Mouse (Mus musculus): ENCODE data around the gene Tmem262. TPM values are rescaled to one million over a fixed set of nuclear protein-coding genes. Genes with fewer than 3 reads are reported as not detected.

Gene Tmem262
- polyA plus RNA-seq (2014; fragmentation: Illumina TruSeq; extraction: RNeasy Lipid Tissue Mini Kit (QIAGEN cat#74804); ENCODE audit: low read depth, low replicate concordance): not detected

GRCm38 (mm10) chr19:6079983-6080480, at the start of gene Tmem262:
Gene Tmem262 (plus strand): TSS chr19:6080033.

GRCm38 (mm10) chr19:6046294-6047153, 33.3 kb upstream of the Tmem262 start, which contains the start of gene Syvn1:
Gene Syvn1 (plus strand): TSS chr19:6046576.

GRCm38 (mm10) chr19:6057313-6058096, 22.3 kb upstream of the Tmem262 start, which contains the start of the genes Mrpl49 and Fau:
Gene Mrpl49 (minus strand): TSS chr19:6057785.
Gene Fau (plus strand): TSS chr19:6057844.

GRCm38 (mm10) chr19:6061021-6061533, 18.8 kb upstream of the Tmem262 start, which contains the start of gene Znhit2:
Gene Znhit2 (plus strand): TSS chr19:6061192.

GRCm38 (mm10) chr19:6067724-6068415, 12.0 kb upstream of the Tmem262 start, which contains the start of gene Tm7sf2:
Gene Tm7sf2 (minus strand): TSS chr19:6068373.

GRCm38 (mm10) chr19:6076564-6077393, 3.1 kb upstream of the Tmem262 start, which contains the start of gene Vps51:
Gene Vps51 (minus strand): TSS chr19:6077231.

GRCm38 (mm10) chr19:6082156-6082555, 2.3 kb downstream of the Tmem262 start, which contains the start of gene Gm28374:
Gene Gm28374 (minus strand): TSS chr19:6082256.

GRCm38 (mm10) chr19:6084478-6085248, 4.8 kb downstream of the Tmem262 start, which contains the start of the genes Zfpl1 and Cdca5:
Gene Zfpl1 (minus strand): TSS chr19:6084956.
Gene Cdca5 (plus strand): TSS chr19:6084983.

GRCm38 (mm10) chr19:6094119-6094518, 14.3 kb downstream of the Tmem262 start, which contains the start of gene AC131692.1:
Gene AC131692.1 (plus strand): TSS chr19:6094419.

GRCm38 (mm10) chr19:6105586-6105985, 25.8 kb downstream of the Tmem262 start, which contains the start of gene Naaladl1:
Gene Naaladl1 (plus strand): TSS chr19:6105782.

GRCm38 (mm10) chr19:6117986-6118676, 38.3 kb downstream of the Tmem262 start, which contains the start of gene Sac3d1:
Gene Sac3d1 (minus strand): TSS chr19:6118650.

GRCm38 (mm10) chr19:6127760-6128341, 48.0 kb downstream of the Tmem262 start, which contains the start of gene Snx15:
Gene Snx15 (minus strand): TSS chr19:6128304.

Other genes starting within 250 kb of the Tmem262 start
- gene Frmd8, start 204.8 kb upstream of the Tmem262 start, polyA plus RNA-seq (2014; fragmentation: Illumina TruSeq; extraction: RNeasy Lipid Tissue Mini Kit (QIAGEN cat#74804); ENCODE audit: low read depth, low replicate concordance): 2.8 TPM
- gene Slc25a45, start 202.2 kb upstream of the Tmem262 start, polyA plus RNA-seq (2014; fragmentation: Illumina TruSeq; extraction: RNeasy Lipid Tissue Mini Kit (QIAGEN cat#74804); ENCODE audit: low read depth, low replicate concordance): 4.5 TPM
- gene Tigd3, start 185.9 kb upstream of the Tmem262 start, polyA plus RNA-seq (2014; fragmentation: Illumina TruSeq; extraction: RNeasy Lipid Tissue Mini Kit (QIAGEN cat#74804); ENCODE audit: low read depth, low replicate concordance): 0.20 TPM
- 5.4 TPM for gene Dpf2, start 167.0 kb upstream of the Tmem262 start, polyA plus RNA-seq (2014; fragmentation: Illumina TruSeq; extraction: RNeasy Lipid Tissue Mini Kit (QIAGEN cat#74804); ENCODE audit: low read depth, low replicate concordance)
- 1.9 TPM for gene Cdc42ep2, start 155.2 kb upstream of the Tmem262 start, polyA plus RNA-seq (2014; fragmentation: Illumina TruSeq; extraction: RNeasy Lipid Tissue Mini Kit (QIAGEN cat#74804); ENCODE audit: low read depth, low replicate concordance)
- gene Pola2, start 115.8 kb upstream of the Tmem262 start, polyA plus RNA-seq (2014; fragmentation: Illumina TruSeq; extraction: RNeasy Lipid Tissue Mini Kit (QIAGEN cat#74804); ENCODE audit: low read depth, low replicate concordance): 2.4 TPM
- gene Slc22a20, start 93.9 kb upstream of the Tmem262 start, polyA plus RNA-seq (2014; fragmentation: Illumina TruSeq; extraction: RNeasy Lipid Tissue Mini Kit (QIAGEN cat#74804); ENCODE audit: low read depth, low replicate concordance): not detected
- 1.3 TPM for gene Capn1, start 64.1 kb upstream of the Tmem262 start, polyA plus RNA-seq (2014; fragmentation: Illumina TruSeq; extraction: RNeasy Lipid Tissue Mini Kit (QIAGEN cat#74804); ENCODE audit: low read depth, low replicate concordance)
- gene Syvn1, start 33.5 kb upstream of the Tmem262 start, polyA plus RNA-seq (2014; fragmentation: Illumina TruSeq; extraction: RNeasy Lipid Tissue Mini Kit (QIAGEN cat#74804); ENCODE audit: low read depth, low replicate concordance): 0.77 TPM
- gene Mrpl49, start 22.2 kb upstream of the Tmem262 start, polyA plus RNA-seq (2014; fragmentation: Illumina TruSeq; extraction: RNeasy Lipid Tissue Mini Kit (QIAGEN cat#74804); ENCODE audit: low read depth, low replicate concordance): 41.8 TPM
- gene Fau, start 22.2 kb upstream of the Tmem262 start, polyA plus RNA-seq (2014; fragmentation: Illumina TruSeq; extraction: RNeasy Lipid Tissue Mini Kit (QIAGEN cat#74804); ENCODE audit: low read depth, low replicate concordance): 5.1 TPM
- gene Znhit2, start 18.8 kb upstream of the Tmem262 start, polyA plus RNA-seq (2014; fragmentation: Illumina TruSeq; extraction: RNeasy Lipid Tissue Mini Kit (QIAGEN cat#74804); ENCODE audit: low read depth, low replicate concordance): not detected
- 0.93 TPM for gene Tm7sf2, start 11.7 kb upstream of the Tmem262 start, polyA plus RNA-seq (2014; fragmentation: Illumina TruSeq; extraction: RNeasy Lipid Tissue Mini Kit (QIAGEN cat#74804); ENCODE audit: low read depth, low replicate concordance)
- 8.9 TPM for gene Vps51, start 2.8 kb upstream of the Tmem262 start, polyA plus RNA-seq (2014; fragmentation: Illumina TruSeq; extraction: RNeasy Lipid Tissue Mini Kit (QIAGEN cat#74804); ENCODE audit: low read depth, low replicate concordance)
- not detected for gene Gm28374, start 2.2 kb downstream of the Tmem262 start, polyA plus RNA-seq (2014; fragmentation: Illumina TruSeq; extraction: RNeasy Lipid Tissue Mini Kit (QIAGEN cat#74804); ENCODE audit: low read depth, low replicate concordance)
- gene Zfpl1, start 4.9 kb downstream of the Tmem262 start, polyA plus RNA-seq (2014; fragmentation: Illumina TruSeq; extraction: RNeasy Lipid Tissue Mini Kit (QIAGEN cat#74804); ENCODE audit: low read depth, low replicate concordance): not detected
- 0.24 TPM for gene Cdca5, start 5.0 kb downstream of the Tmem262 start, polyA plus RNA-seq (2014; fragmentation: Illumina TruSeq; extraction: RNeasy Lipid Tissue Mini Kit (QIAGEN cat#74804); ENCODE audit: low read depth, low replicate concordance)
- gene AC131692.1, start 14.4 kb downstream of the Tmem262 start, polyA plus RNA-seq (2014; fragmentation: Illumina TruSeq; extraction: RNeasy Lipid Tissue Mini Kit (QIAGEN cat#74804); ENCODE audit: low read depth, low replicate concordance): not detected
- gene Naaladl1, start 25.7 kb downstream of the Tmem262 start, polyA plus RNA-seq (2014; fragmentation: Illumina TruSeq; extraction: RNeasy Lipid Tissue Mini Kit (QIAGEN cat#74804); ENCODE audit: low read depth, low replicate concordance): not detected
- gene Sac3d1, start 38.6 kb downstream of the Tmem262 start, polyA plus RNA-seq (2014; fragmentation: Illumina TruSeq; extraction: RNeasy Lipid Tissue Mini Kit (QIAGEN cat#74804); ENCODE audit: low read depth, low replicate concordance): not detected
- 3.0 TPM for gene Snx15, start 48.3 kb downstream of the Tmem262 start, polyA plus RNA-seq (2014; fragmentation: Illumina TruSeq; extraction: RNeasy Lipid Tissue Mini Kit (QIAGEN cat#74804); ENCODE audit: low read depth, low replicate concordance)
- gene Batf2, start 61.0 kb downstream of the Tmem262 start, polyA plus RNA-seq (2014; fragmentation: Illumina TruSeq; extraction: RNeasy Lipid Tissue Mini Kit (QIAGEN cat#74804); ENCODE audit: low read depth, low replicate concordance): not detected
- 0.49 TPM for gene Arl2, start 61.5 kb downstream of the Tmem262 start, polyA plus RNA-seq (2014; fragmentation: Illumina TruSeq; extraction: RNeasy Lipid Tissue Mini Kit (QIAGEN cat#74804); ENCODE audit: low read depth, low replicate concordance)
- not detected for gene Majin, start 104.4 kb downstream of the Tmem262 start, polyA plus RNA-seq (2014; fragmentation: Illumina TruSeq; extraction: RNeasy Lipid Tissue Mini Kit (QIAGEN cat#74804); ENCODE audit: low read depth, low replicate concordance)
- gene Gpha2, start 146.3 kb downstream of the Tmem262 start, polyA plus RNA-seq (2014; fragmentation: Illumina TruSeq; extraction: RNeasy Lipid Tissue Mini Kit (QIAGEN cat#74804); ENCODE audit: low read depth, low replicate concordance): not detected
- gene Ppp2r5b, start 155.8 kb downstream of the Tmem262 start, polyA plus RNA-seq (2014; fragmentation: Illumina TruSeq; extraction: RNeasy Lipid Tissue Mini Kit (QIAGEN cat#74804); ENCODE audit: low read depth, low replicate concordance): 0.57 TPM
- gene Atg2a, start 161.6 kb downstream of the Tmem262 start, polyA plus RNA-seq (2014; fragmentation: Illumina TruSeq; extraction: RNeasy Lipid Tissue Mini Kit (QIAGEN cat#74804); ENCODE audit: low read depth, low replicate concordance): not detected
- gene Ehd1, start 196.7 kb downstream of the Tmem262 start, polyA plus RNA-seq (2014; fragmentation: Illumina TruSeq; extraction: RNeasy Lipid Tissue Mini Kit (QIAGEN cat#74804); ENCODE audit: low read depth, low replicate concordance): 15.1 TPM
- 3.2 TPM for gene Cdc42bpg, start 226.4 kb downstream of the Tmem262 start, polyA plus RNA-seq (2014; fragmentation: Illumina TruSeq; extraction: RNeasy Lipid Tissue Mini Kit (QIAGEN cat#74804); ENCODE audit: low read depth, low replicate concordance)

Measured in kidney, adult 10 weeks (tissue).